Mouse (Mus musculus) forebrain, embryonic 11.5 days (tissue): ENCODE results near the gene Chchd4. TPM values are rescaled to one million over a fixed set of nuclear protein-coding genes. Genes with fewer than 3 reads are reported as not detected.

Source experiments
- ATAC-seq: fragments of 200-750 bp; cut with Nextera tagmentation; replicated peaks from 2 replicates; pipeline ENCODE4 v1.8.0; 2017; ENCODE audit warnings: moderate TSS enrichment; ENCODE audit not compliant: low FRiP score
- DNase-seq: peaks from one replicate; pipeline ENCODE4 v3.0.0-alpha.2; 2017; ENCODE audit warnings: low spot score
- H3K27ac ChIP-seq: fragments of 300-500 bp; sonication (generic); 2 replicates; pipeline ENCODE4 v1.5.1; 2014; ENCODE audit warnings: low read depth, low read length
- H3K27me3 ChIP-seq: fragments of 300-500 bp; sonication (generic); 2 replicates; pipeline ENCODE4 v1.6.1; 2014; ENCODE audit warnings: mild to moderate bottlenecking, low read length, mixed read lengths; ENCODE audit not compliant: control insufficient read depth, insufficient read depth
- H3K36me3 ChIP-seq: fragments of 300-500 bp; sonication (generic); 2 replicates; pipeline ENCODE4 v1.6.1; 2014; ENCODE audit warnings: mild to moderate bottlenecking, low read length, moderate library complexity, mixed read lengths; ENCODE audit not compliant: control insufficient read depth, insufficient read depth
- H3K4me1 ChIP-seq: fragments of 300-500 bp; sonication (generic); replicated peaks from 2 replicates; pipeline ENCODE4 v1.6.1; 2014; ENCODE audit warnings: low read length, mixed read lengths; ENCODE audit not compliant: control insufficient read depth, insufficient read depth
- H3K4me2 ChIP-seq: fragments of 300-500 bp; sonication (generic); 2 replicates; pipeline ENCODE4 v1.6.1; 2014; ENCODE audit warnings: low read depth, mild to moderate bottlenecking, low read length, moderate library complexity, mixed read lengths; ENCODE audit not compliant: severe bottlenecking
- H3K4me3 ChIP-seq: fragments of 300-500 bp; sonication (generic); 2 replicates; pipeline ENCODE4 v1.5.1; 2014; ENCODE audit warnings: low read depth, low read length
- H3K9ac ChIP-seq: fragments of 300-500 bp; sonication (generic); 2 replicates; pipeline ENCODE4 v1.6.1; 2014; ENCODE audit warnings: low read length
- H3K9me3 ChIP-seq: fragments of 300-500 bp; sonication (generic); 2 replicates; pipeline ENCODE4 v1.6.1; 2016; ENCODE audit warnings: low read length, mixed read lengths; ENCODE audit not compliant: control insufficient read depth
- WGBS: fragments of 180-500 bp; shearing (Covaris S2); extraction: QIAGEN DNeasy Blood & Tissue Kit; methylation state at CpG from one replicate; pipeline ENCODE4 v1.1.7; 2014; 5-methylcytosine and 5-hydroxymethylcytosine counted together
- polyA plus RNA-seq: library from polyadenylated mRNA; unstranded; fragments of >200 nt; fragmentation: Nextera tagmentation; extraction: Ambion mirVana; gene quantifications from 2 replicates; pipeline ENCODE4 v1.2.1, GENCODE M21; 2014

Gene Chchd4
- polyA plus RNA-seq, 1 experiment from 2014 or later: 29.6 TPM

GRCm38 (mm10) chr6:91467106-91467505 is 6.2 kb downstream of the Chchd4 start:
- ATAC-seq (no peak), DNase-seq (peak; percentile 28)
- no peak overlapping the region for H3K27ac ChIP-seq
- no peaks in the 10 kb centered on the region for H3K27me3 ChIP-seq
- no peak overlapping the region for H3K9ac ChIP-seq
- H3K4me3 ChIP-seq: no peak overlapping the region
- WGBS: 82% methylated on average over 1 of the region's 1 CpGs
- H3K4me2 ChIP-seq: no peak overlapping the region
- peaks cover 3% of the 10 kb centered on the region; the same call in 1 of the 2 replicates for H3K4me1 ChIP-seq
- no peaks in the 10 kb centered on the region for H3K9me3 ChIP-seq
- peaks cover 9% of the 10 kb centered on the region; the same call in 1 of the 2 replicates for H3K36me3 ChIP-seq

- Histone ChIP-seq H3K4me2 (no peak overlapping the region), H3K27me3 (no peaks in the 10 kb centered on the region), H3K4me1 (no peaks in the 10 kb centered on the region), H3K9ac (no peak overlapping the region), H3K36me3 (peaks cover 9% of the 10 kb centered on the region; the same call in 1 of the 2 replicates), H3K9me3 (no peaks in the 10 kb centered on the region), H3K27ac (no peak overlapping the region), H3K4me3 (no peak overlapping the region)
- DNase-seq: peak; percentile 26
- 94% methylated on average over 2 of the region's 2 CpGs for WGBS
- no peak for ATAC-seq
Measured at GRCm38 (mm10) chr6:91465756-91466155, 7.6 kb downstream of the Chchd4 start.

DNA sequence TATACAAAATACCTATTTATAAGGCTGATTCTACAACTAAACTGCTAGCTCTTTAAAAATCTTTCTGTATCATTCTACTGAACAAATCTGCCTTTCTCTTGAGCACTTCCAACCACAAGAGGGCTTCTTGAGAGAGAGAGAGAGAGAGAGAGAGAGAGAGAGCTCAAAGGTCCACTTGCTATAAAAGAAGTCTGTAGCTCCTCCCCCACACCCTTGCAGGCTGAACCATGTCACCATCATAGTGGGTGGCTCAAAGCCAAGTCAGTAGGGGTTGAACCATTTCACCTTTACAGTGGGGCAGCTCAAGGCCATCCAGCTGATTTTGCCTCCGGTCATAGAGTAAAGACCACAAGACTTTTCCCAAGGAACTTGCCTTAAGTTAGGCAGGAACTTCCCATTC is 13.9 kb downstream of the Chchd4 start:
- Histone ChIP-seq H3K36me3 (peaks cover 4% of the 10 kb centered on the region; the same call in 1 of the 2 replicates), H3K9me3 (no peaks in the 10 kb centered on the region), H3K27ac (no peak overlapping the region), H3K27me3 (no peaks in the 10 kb centered on the region), H3K4me3 (no peak overlapping the region), H3K4me1 (no peaks in the 10 kb centered on the region), H3K4me2 (no peak overlapping the region), H3K9ac (no peak overlapping the region)
- DNase-seq (no peak), ATAC-seq (no peak)
- WGBS: 96% methylated on average over 1 of the region's 1 CpGs

DNA sequence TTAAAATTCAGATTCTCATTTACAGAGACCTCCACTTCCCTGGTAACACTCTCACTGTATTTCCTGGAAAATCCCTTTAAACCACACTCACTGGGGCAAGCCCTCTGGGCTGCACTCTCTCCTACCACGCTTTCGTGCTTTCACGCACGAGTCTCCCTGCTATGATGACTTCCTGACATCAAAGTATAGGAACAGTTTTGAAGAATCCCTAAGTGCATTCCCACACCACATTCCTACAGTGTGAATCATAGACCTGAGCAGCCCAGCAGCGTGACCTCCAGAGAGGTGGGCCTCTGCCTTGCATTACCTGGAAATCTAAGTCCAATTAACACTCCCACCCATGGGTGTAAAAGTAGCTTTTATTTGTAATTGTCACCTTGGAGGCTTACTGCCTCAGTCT is 18.8 kb downstream of the Chchd4 start:
- no peak overlapping the region for H3K4me2 ChIP-seq
- H3K9ac ChIP-seq: no peak overlapping the region
- no peaks in the 10 kb centered on the region for H3K27me3 ChIP-seq
- no peak for ATAC-seq
- 72% methylated on average over 5 of the region's 5 CpGs for WGBS
- H3K4me3 ChIP-seq: no peak overlapping the region
- no peaks in the 10 kb centered on the region for H3K9me3 ChIP-seq
- no peaks in the 10 kb centered on the region for H3K4me1 ChIP-seq
- no peak overlapping the region for H3K27ac ChIP-seq
- DNase-seq: no peak
- no peaks in the 10 kb centered on the region for H3K36me3 ChIP-seq

- H3K36me3 ChIP-seq: no peaks in the 10 kb centered on the region
- ATAC-seq (no peak), DNase-seq (no peak)
- no peak overlapping the region for H3K27ac ChIP-seq
- no peak overlapping the region for H3K4me3 ChIP-seq
- no peaks in the 10 kb centered on the region for H3K4me1 ChIP-seq
- no peak overlapping the region for H3K9ac ChIP-seq
- 74% methylated on average over 1 of the region's 1 CpGs for WGBS
- no peaks in the 10 kb centered on the region for H3K27me3 ChIP-seq
- H3K9me3 ChIP-seq: no peaks in the 10 kb centered on the region
- no peak overlapping the region for H3K4me2 ChIP-seq
Measured at GRCm38 (mm10) chr6:91452056-91452455, 21.3 kb downstream of the Chchd4 start.

GRCm38 (mm10) chr6:91449472-91450225 is 23.7 kb downstream of the Chchd4 start:
- H3K9me3 ChIP-seq: no peaks in the 10 kb centered on the region
- no peak overlapping the region for H3K27ac ChIP-seq
- no peaks in the 10 kb centered on the region for H3K36me3 ChIP-seq
- H3K27me3 ChIP-seq: no peaks in the 10 kb centered on the region
- ATAC-seq: no peak
- DNase-seq: no peak
- no peaks in the 10 kb centered on the region for H3K4me1 ChIP-seq
- no peak overlapping the region for H3K4me2 ChIP-seq
- no peak overlapping the region for H3K9ac ChIP-seq
- whole genome bisulfite sequencing: 57% methylated on average over 3 of the region's 3 CpGs
- no peak overlapping the region for H3K4me3 ChIP-seq

DNA sequence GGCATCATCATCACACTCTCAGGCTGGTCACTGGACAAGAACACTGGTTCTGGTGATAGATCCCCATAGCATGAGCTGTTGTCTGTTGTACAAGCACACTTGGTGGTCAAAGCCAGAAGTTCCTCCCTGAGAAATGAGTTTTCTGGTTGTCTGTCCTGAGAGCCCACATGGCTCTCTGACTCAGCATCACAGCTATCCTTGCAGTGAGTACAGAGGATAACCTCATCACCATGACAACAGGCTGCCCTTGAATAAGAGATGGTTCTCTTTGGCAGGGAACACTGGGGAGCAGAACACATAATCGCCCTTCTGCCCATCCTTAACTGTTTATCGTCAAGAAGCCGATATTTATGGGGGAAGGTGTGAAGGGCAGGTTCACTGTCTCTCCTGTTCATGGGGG is 28.0 kb downstream of the Chchd4 start:
- Histone ChIP-seq H3K4me2 (no peak overlapping the region), H3K27me3 (no peaks in the 10 kb centered on the region), H3K4me3 (no peak overlapping the region), H3K4me1 (no peaks in the 10 kb centered on the region), H3K9ac (no peak overlapping the region), H3K36me3 (no peaks in the 10 kb centered on the region), H3K9me3 (no peaks in the 10 kb centered on the region), H3K27ac (no peak overlapping the region)
- ATAC-seq (no peak), DNase-seq (no peak)
- WGBS: 77% methylated on average over 3 of the region's 3 CpGs

DNA sequence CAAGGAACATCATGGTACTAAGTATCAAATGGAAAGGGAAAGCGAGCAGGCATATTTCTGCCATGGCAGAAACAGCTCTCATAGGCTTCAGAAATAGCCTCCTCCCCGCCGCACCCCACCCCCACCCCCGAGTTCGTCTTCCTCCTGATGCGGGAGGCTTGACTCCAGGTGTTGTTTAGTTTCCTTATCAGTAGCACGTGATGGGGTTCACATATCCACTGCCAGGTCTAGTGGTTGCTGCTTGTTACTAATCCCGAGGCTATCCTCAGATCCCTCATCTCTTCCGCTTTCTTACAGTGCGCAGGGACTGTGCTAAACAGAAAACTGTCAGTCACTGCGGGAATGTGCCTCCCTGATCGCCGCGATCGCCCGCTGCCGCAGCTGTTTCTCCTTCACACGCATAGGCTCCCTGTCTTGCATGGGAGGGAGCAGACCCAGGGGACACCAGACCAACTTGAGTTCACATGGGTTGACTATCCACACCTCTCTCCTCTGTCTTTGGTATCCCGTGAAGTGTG is 32.1 kb downstream of the Chchd4 start:
- H3K4me2 ChIP-seq: peak overlapping the region; percentile 91
- DNase-seq (no peak), ATAC-seq (peak; percentile 49)
- WGBS: 5% methylated on average over 19 of the region's 19 CpGs
- no peaks in the 10 kb centered on the region for H3K4me1 ChIP-seq
- no peak overlapping the region for H3K27ac ChIP-seq
- H3K36me3 ChIP-seq: no peaks in the 10 kb centered on the region
- H3K9me3 ChIP-seq: no peaks in the 10 kb centered on the region
- no peaks in the 10 kb centered on the region for H3K27me3 ChIP-seq
- peak overlapping the region; percentile 45 for H3K9ac ChIP-seq
- peak overlapping the region; percentile 57 for H3K4me3 ChIP-seq
